Mouse (Mus musculus) A20 (cell line): Measurements from ENCODE around the gene Wbp11.
A peak's percentile ranks its signal among the peaks of the same experiment; 100 is the strongest.

ENCODE experiments used
- DNase-seq: peaks from one replicate; pipeline ENCODE4 v3.0.0-alpha.2; 2011; ENCODE audit warnings: low read depth, low spot score

Gene Wbp11

DNA sequence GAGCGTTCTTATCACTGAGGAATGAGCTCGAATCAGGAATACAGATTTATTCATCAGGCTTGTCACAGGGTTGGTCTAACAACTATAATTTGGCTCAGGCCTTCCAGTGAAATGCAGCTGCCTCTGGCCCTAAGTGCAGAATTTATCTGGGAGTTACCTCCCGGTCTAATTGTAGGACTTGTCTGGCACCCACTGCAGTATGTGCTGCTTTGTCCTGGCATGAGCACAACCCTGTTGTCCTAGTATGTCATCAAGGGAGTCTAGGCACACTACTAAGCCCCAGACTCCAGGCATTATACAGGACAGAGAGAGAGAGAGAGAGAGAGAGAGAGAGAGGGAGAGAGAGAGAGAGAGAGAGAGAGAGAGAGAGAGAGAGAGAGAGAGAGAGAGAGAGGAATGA, 9.3 kb upstream of the Wbp11 start:
- no peak for DNase-seq

DNA sequence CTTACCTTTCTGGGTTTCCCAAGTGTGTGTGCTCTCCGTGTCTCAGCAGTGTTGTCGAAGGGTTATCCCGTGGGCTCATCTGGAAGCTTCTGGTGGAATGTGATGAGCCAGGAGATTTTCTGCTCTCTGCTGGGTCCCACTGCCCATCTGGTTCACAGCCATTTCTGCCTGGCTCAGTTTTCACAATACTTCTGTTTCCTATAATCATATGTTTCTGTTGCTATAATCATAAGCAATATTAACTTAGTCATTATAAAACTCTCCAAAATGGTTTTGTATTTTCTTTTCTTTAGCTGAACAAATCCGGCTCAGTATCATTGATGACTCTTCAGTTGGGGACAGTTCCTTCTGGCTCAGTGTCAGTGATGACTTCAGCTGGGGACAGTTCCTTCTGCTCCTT, 7.3 kb upstream of the Wbp11 start, which contains the start of gene Smco3:
Gene Smco3, minus strand, starts transcription at position 101 of the 400 bp plus-strand sequence.
- no peak for DNase-seq

DNA sequence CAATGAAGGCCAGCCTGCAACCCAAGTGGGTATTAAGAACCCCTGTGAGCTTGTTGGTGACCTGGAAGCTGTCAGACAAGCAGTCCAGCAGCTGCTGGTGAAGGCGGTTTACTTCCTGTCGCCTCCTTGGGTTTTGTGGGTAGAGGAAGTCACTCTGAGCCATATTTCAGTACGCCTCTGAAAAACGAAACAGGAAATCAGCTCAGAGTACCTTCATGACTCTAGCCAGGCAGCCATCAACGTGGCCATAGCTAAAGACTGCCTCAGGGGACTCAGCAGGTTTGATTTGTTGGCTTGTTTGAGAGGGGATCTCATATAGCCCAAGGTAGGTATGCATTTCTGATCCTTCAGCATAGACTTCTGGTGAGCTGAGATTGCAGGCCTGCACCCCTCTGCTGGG, 3.7 kb upstream of the Wbp11 start:
- peak; percentile 76 for DNase-seq

DNA sequence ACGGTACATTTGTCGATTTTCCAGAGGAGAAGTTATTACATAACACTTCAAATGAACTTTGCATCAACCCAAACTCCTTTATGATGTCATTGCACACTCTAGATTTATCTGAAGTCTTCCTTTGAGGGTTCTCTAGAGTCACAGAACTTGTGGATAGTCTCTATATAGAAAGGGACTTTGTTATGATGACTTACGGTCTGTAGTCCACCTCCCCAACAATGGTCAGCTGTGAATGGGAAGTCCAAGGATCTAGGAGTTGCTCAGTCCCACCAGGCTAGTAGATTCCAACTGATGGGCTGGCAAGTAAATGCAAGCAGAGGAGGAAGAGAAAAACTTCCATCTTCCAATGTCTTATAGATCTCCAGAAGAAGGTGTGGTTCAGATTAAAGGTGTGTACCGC, 648 bp upstream of the Wbp11 start:
- peak; percentile 59 for DNase-seq

- no peak for DNase-seq
Measured at GRCm38 (mm10) chr6:136827516-136827880, 535 bp downstream of the Wbp11 start, which contains the start of gene BC049715. TSS of gene BC049715 (plus strand) at chr6:136827626.

DNA sequence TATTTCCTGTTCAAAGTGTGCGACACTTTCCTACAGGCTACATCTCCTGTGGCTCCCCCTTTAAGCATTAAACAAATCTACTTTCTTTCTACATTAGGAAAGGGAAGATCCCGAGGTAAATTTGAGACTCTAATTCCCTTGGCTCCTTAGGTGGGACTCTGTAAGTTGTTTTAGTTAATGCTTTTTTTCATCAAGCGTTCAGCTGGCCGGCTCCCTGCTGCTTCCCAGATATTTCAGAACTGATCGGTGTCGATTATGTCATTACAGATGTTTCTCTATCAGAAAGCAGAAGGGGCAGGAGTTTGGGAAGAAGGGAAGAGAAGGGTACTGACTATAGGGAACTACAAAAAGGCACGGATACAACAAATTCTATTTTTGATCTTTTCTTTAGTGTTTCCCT, 917 bp downstream of the Wbp11 start:
- DNase-seq = peak; percentile 45

DNA sequence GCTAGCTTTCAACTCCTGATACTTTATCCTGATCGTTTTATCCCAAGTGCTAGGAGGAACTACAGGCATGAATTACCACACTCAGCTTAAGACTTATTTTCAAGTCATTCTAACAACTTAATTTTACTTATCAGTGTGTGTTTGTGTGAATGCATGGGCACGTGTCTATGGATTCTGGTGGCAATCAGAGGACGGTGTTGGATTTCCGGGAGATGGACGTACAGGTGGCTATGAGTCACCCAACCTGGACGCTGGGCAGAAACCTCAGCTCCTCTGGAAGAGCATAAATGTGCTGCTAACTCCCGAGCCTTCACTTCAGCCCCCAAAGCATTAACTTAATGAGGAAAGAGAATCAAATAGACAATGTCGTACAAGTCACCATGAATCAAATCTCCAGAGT, 3.0 kb downstream of the Wbp11 start:
- DNase-seq = no peak

GRCm38 (mm10) chr6:136821086-136821485, 6.9 kb downstream of the Wbp11 start:
- DNase-seq = no peak

DNA sequence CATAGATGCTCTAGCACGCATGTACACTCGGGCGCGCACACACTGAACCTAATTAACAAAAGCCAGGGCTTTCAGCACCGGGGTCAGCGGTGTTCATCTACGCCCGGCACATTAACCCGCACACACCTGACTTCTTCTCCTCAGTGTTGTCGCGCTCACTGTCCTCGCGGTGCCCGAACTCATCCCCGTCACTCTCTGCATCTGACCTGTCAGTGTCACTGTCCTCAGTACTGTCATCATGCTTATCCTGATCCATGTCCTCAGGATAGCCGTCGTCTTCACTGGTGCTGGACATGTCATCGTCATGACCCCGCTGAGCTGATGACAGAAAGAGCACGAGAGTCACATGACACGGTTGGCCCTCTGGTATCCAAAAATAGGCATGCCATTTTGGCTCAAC, 7.7 kb downstream of the Wbp11 start:
- no peak for DNase-seq

DNA sequence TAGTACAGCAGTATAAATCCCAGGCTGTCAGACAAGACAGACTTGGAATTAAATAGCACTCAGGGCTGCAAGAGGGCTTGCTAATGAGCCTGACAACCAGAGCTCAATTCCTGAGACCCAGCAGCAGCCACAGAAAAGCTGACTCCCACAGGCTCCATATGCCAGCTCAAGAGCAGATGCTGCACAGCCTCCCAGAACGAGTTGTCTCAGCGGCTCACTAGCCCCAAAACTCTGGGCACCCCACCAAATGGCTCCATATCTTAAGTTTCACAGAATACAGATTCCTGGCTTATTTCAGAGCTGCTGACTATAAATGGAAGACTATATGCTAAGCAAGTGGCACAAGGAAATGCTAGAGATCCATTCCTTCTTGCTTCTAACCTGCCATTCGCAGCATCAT, 10.5 kb downstream of the Wbp11 start:
- no peak for DNase-seq

DNA sequence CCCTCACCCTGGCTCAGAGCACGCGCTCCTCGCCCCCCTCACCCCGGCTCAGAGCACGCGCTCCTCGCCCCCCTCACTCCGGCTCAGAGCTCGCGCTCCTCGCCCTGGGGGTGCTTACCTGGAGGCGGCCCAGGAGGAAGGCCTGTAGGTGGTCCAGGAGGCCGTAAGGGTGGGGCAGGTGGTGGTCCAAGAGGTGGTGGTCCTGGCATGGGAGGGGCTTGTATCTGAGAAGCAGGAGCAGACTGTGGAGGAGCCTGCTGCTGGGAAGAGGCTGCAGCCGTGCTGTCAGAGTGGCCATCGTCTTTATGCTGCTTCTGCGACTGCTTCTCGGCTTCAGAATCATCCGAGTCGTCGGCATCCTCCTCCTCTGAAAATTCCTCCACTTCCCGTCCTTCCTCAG, 11.2 kb downstream of the Wbp11 start:
- no peak for DNase-seq

DNA sequence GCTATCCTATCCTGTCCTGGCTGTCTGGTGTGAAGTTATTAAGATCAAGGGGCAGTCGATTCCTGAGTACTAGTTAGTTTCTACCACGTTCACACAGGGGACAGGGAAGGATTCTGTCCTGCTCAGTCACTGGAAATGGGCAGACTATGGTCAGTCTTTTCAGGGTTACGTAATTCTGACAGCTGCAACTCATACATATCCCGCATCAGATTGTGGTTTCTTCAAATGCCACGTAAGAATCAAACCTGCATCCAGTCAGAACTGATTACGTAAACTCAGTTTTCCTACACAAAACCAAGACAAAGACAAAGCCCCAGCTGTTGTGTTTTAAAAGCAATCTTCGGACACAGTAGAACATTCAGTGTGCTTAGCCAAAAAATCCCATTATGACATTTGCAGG, 12.7 kb downstream of the Wbp11 start:
- DNase-seq = no peak

- no peak for DNase-seq
Measured at GRCm38 (mm10) chr6:136813117-136813516, 14.9 kb downstream of the Wbp11 start.

- DNase-seq = no peak
Measured at GRCm38 (mm10) chr6:136811196-136811595, 16.8 kb downstream of the Wbp11 start.

GRCm38 (mm10) chr6:136809673-136810072, 18.4 kb downstream of the Wbp11 start:
- no peak for DNase-seq

GRCm38 (mm10) chr6:136809077-136809476, 19.0 kb downstream of the Wbp11 start:
- DNase-seq = peak; percentile 82

- DNase-seq = peak; percentile 65
Measured at GRCm38 (mm10) chr6:136808631-136809046, 19.4 kb downstream of the Wbp11 start.

DNA sequence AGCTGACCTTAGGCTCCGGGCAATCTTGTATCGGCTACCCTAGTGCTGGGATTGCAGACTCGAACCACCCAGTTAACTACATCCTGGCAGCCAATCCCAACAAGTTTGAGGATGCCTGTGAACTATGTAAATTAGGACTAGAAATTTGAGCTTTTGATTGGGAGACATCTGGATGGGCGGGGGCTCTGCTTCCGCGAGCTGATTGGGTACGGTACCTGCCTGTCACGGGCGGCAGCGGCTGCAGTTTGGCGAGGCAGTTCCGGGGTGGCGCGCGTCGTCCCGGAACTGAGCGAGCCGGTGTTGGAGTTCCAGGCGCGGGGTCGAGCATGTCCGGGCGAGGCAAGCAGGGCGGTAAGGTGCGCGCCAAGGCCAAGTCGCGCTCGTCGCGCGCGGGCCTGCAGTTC, 20.0 kb downstream of the Wbp11 start, which contains the start of gene H2afj:
Gene H2afj, plus strand, starts transcription at position 231 of the 404 bp plus-strand sequence.
- peak; percentile 98 for DNase-seq

GRCm38 (mm10) chr6:136807395-136808013, 20.5 kb downstream of the Wbp11 start:
- DNase-seq = no peak

DNA sequence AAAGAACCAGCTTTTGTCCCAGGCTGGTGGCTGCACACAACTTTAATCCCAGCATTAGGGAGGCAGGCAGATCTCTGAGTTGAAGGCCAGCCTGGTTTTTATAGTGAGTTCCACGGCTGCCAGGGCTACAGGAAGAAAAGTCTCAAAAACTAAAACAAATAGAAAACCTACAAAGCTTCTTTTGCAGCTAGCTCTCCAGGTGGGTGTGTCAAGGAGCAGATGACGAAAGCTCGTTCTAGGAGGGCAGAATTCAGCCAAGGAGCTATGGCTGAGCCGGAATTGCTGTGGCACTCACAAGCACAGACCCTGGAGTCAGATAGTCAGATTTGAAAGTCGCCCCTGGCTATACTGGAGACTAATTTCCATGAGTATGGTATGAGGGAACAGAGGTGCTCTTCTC, 21.2 kb downstream of the Wbp11 start:
- no peak for DNase-seq

GRCm38 (mm10) chr6:136805409-136805775, 22.6 kb downstream of the Wbp11 start:
- peak; percentile 46 for DNase-seq

DNA sequence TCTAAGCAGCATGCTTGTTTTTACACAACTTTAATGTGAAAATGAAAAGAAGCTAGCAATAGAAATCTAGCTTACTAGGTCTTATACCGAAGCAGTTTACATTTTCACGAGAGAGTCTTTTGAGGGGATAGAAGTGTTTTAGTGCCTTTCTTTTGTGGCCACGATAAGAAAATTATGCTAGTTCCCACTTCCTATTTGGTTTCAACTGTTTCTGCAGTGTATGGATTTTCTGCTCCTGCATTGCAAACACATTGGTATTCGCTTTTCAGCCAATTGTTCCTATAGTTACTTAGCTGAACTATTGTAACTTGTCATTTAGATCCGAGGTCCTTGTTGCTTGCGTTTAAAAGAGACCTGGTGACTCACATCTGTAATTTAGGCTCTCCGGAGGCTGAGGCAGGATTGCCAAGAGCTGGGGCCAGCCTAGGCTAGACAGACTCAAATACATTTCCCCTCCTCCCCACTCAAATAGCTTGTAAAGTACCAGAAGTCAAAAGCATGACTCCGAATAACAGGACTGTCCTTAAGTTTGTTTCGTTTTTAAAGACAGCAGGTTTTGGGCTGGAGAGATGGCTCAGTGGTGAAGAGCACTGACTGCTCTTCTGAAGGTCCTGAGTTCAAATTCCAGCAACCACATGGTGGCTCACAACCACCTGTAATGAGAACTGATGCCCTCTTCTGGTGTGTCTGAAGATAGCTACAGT, 23.2 kb downstream of the Wbp11 start:
- DNase-seq = peak; percentile 86
